Mouse (Mus musculus) liver, adult 2 months (tissue): ENCODE results near the gene Dnajb7.

ENCODE experiments used
- CTCF ChIP-seq: fragments of 200-500 bp; IDR thresholded peaks from 2 replicates; pipeline ENCODE4 v1.5.1; 2011; ENCODE audit warnings: low read depth, low read length, control low read depth
- POLR2A ChIP-seq: fragments of 200-500 bp; IDR thresholded peaks from 2 replicates; pipeline ENCODE4 v1.6.1; 2011; ENCODE audit warnings: low read length, control low read depth; ENCODE audit not compliant: insufficient read depth; ENCODE audit errors: extremely low read depth

- TF ChIP-seq CTCF (no peak), POLR2A (no peak)
Observed at GRCm38 (mm10) chr15:81408199-81408598, at the start of gene Dnajb7.
